Mouse (Mus musculus) ES-CJ7 (cell line): Measurements from ENCODE around the gene Gm6034.
"Not testable (repeated sequence)": the region's sequence is repeated elsewhere in the genome, so short reads cannot be mapped to it uniquely, and the experiment has no call there.

Source experiments
- DNase-seq: peaks from one replicate; pipeline ENCODE4 v3.0.0; 2011; ENCODE audit warnings: low read depth, low spot score

Gene Gm6034

GRCm38 (mm10) chr17:36081901-36082300 is 39.1 kb downstream of the Gm6034 start:
- DNase-seq: not testable (repeated sequence)

GRCm38 (mm10) chr17:36082519-36083232 is 39.9 kb downstream of the Gm6034 start:
- not testable (repeated sequence) for DNase-seq

- peak; percentile 90 for DNase-seq
These were observed 40.6 kb downstream of the Gm6034 start for GRCm38 (mm10) chr17:36083266-36083869.

GRCm38 (mm10) chr17:36083870-36084451 is 41.2 kb downstream of the Gm6034 start:
- DNase-seq: peak; percentile 50

- not testable (repeated sequence) for DNase-seq
These were observed 43.2 kb downstream of the Gm6034 start for GRCm38 (mm10) chr17:36085976-36086375.

- DNase-seq: not testable (repeated sequence)
These were observed 49.2 kb downstream of the Gm6034 start for GRCm38 (mm10) chr17:36091933-36092332.

GRCm38 (mm10) chr17:36092520-36092919 is 49.8 kb downstream of the Gm6034 start:
- DNase-seq: not testable (repeated sequence)

- peak; percentile 46 for DNase-seq
These were observed 51.2 kb downstream of the Gm6034 start for GRCm38 (mm10) chr17:36093936-36094335.

GRCm38 (mm10) chr17:36099603-36100002 is 56.8 kb downstream of the Gm6034 start:
- DNase-seq: peak; percentile 83

- DNase-seq: not testable (repeated sequence)
These were observed 59.3 kb downstream of the Gm6034 start for GRCm38 (mm10) chr17:36102091-36102490.
